Mouse (Mus musculus) activated CD4-positive, CD25-positive, alpha-beta regulatory T cell, adult 4 months (primary cell): Measurements from ENCODE around the gene Epyc. TPM values are rescaled to one million over a fixed set of nuclear protein-coding genes. Genes with fewer than 3 reads are reported as not detected.
"Not testable (repeated sequence)": the region's sequence is repeated elsewhere in the genome, so short reads cannot be mapped to it uniquely, and the experiment has no call there.

Experiments used
- ATAC-seq: one replicate; pipeline ENCODE4 v1.8.0; 2017
- polyA plus RNA-seq, 2 experiments: library from polyadenylated mRNA; unstranded; fragments of 100-300 nt; shearing (Covaris generic); gene quantifications; one replicate each; pipeline ENCODE4 v1.2.1; 2017

The Epyc gene
- polyA plus RNA-seq, 2 experiments from 2014 or later = not detected

DNA sequence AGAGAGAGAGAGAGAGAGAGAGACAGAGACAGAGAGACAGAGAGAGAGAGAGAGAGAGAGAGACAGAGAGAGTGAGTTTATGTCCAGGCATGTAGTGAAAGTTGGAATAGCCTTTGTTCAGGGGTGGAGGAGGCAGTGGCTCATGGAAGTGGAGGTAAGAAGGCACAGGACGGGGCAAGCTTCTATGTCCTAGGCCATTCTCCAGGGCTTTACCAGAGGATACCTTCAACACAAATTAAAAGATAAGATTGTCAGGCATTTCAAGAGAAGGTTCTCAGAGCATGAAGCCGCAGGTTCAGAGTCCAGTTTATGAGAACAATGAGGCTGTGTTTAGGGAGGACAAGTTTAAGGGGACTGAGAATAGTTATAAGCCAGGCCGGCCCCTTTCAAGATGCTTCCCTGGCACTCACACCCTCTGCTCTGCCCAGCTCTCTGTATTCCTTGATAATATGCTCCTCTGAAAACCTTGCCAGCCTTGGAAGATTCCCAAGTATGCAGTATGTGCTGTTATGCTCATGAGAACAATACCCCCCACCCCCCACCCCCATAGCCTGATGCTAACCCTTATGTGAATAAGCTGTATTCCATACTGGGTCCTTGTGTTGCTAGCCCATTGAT is 71.5 kb downstream of the Epyc start:
- ATAC-seq = no peak

- no peak for ATAC-seq
These were observed 73.4 kb downstream of the Epyc start for GRCm38 (mm10) chr10:97717233-97717632.

DNA sequence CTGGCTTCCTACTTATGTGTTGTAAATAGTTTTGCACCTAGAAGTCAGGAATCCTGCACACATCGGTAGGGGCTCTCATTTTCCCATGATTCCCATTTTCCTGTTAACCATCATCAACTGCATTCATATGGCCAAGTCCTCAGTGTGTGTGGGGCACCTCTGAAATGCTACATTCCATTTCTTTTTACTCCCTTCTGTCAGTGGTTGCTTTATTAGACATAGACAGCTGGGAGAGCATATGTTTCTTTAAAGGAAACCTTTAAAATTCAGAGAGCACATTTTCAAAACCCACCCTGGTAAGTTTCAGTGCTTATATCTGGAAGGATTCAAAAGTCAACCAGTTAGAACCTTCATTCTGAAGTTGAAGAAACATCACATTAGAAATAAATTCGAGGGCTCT is 74.2 kb downstream of the Epyc start:
- no peak for ATAC-seq

- ATAC-seq = no peak
These were observed 76.8 kb downstream of the Epyc start for GRCm38 (mm10) chr10:97720625-97721024.

DNA sequence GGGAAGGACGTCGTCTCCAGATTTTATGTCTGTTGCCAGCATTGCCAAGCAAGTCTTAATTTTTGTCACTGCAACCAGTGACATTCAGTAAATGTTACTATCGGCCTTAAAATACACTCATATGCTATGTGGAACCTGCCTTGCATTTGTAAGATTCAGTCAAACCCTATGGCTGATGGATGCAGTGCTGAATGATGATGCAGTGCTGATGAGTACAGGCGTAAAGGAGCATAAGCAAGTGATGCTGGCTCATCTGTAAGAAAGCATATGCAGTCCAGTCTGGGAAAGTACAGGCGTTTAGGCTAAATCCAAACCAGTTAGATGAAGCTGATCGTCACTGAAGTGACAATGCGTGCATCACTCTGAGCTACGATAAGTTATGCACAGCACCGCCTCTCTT is 78.8 kb downstream of the Epyc start:
- ATAC-seq = no peak

- no peak for ATAC-seq
These were observed 82.1 kb downstream of the Epyc start for GRCm38 (mm10) chr10:97725929-97726328.

DNA sequence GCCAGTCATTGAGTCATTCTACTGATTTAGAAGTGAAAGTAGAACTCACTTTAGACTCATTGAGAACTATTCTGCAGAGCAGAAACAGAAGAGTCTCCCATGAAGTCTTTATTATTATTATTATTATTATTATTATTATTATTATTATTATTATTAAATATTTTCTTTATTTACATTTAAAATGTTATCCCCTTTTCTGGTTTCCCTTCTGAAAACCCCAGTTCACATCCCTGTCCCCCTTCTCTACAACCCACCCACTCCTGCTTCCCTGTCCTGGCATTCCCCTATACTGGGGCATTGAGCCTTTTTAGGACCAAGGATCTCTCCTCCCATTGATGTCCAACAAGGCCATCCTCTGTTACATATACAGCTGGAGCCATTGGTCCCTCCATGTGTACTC is 82.8 kb downstream of the Epyc start, which contains the start of gene C030005K15Rik:
Gene C030005K15Rik (minus strand): TSS at position 101 of the 400 bp plus-strand sequence.
- ATAC-seq = not testable (repeated sequence)

Other genes starting within 250 kb of the Epyc start
- gene Dcn, start 164.5 kb upstream of the Epyc start, polyA plus RNA-seq = not detected
- gene Lum, start 78.9 kb upstream of the Epyc start, polyA plus RNA-seq = not detected
- not detected for gene Kera, start 37.2 kb upstream of the Epyc start, polyA plus RNA-seq
- gene Ccer1, start 49.0 kb downstream of the Epyc start, polyA plus RNA-seq = under 1 TPM in 1 of 2 experiments, not detected in 1; 0.29 TPM
- gene C030005K15Rik, start 82.7 kb downstream of the Epyc start, polyA plus RNA-seq = not detected